Mouse (Mus musculus): ENCODE data around the gene Arid1b. TPM values are rescaled to one million over a fixed set of nuclear protein-coding genes. Genes with fewer than 3 reads are reported as not detected.

Gene Arid1b
- polyA plus RNA-seq, 1 experiment from 2014 or later = 9.6 TPM

DNA sequence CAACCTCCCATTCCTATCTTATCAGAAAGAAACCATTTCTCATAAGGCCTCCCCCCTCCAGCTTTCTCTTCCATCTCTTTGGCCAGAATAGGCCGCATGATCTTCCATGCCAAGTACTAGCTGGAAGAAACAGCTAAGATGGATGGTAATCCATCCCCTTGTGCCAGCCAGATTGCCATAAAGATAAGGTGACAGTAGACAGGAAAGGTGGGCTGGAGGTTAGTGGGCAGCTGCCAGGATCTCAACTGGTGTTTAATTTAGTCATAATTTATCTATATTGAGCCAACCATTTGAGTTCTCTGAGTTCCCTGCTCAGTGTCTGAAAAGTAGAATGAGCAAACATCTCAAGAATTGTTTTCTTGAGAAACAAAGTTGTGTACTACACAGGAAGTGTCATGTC lies 391.6 kb downstream of the Arid1b start:
- no peak for ATAC-seq
- no peak overlapping the region for H3K4me2 ChIP-seq (ENCODE audit: low read length)
- H3K36me3 ChIP-seq (ENCODE audit: control insufficient read depth, insufficient read depth, low read length) = no peaks in the 10 kb centered on the region
- WGBS = 88% methylated on average over 1 of the region's 1 CpGs
- H3K4me3 ChIP-seq (ENCODE audit: low read length) = no peak overlapping the region
- H3K27ac ChIP-seq (ENCODE audit: low read depth, low read length) = no peak overlapping the region
- no peaks in the 10 kb centered on the region for H3K27me3 ChIP-seq (replicated peaks; ENCODE audit: control insufficient read depth, insufficient read depth, low read length)
- no peaks in the 10 kb centered on the region for H3K9me3 ChIP-seq (ENCODE audit: control insufficient read depth, low read length)
- H3K4me1 ChIP-seq (ENCODE audit: control insufficient read depth, insufficient read depth, low read depth, low read length) = peaks cover 6% of the 10 kb centered on the region; the same call in 1 of the 2 replicates
- H3K9ac ChIP-seq (ENCODE audit: low read depth, low read length) = no peak overlapping the region

DNA sequence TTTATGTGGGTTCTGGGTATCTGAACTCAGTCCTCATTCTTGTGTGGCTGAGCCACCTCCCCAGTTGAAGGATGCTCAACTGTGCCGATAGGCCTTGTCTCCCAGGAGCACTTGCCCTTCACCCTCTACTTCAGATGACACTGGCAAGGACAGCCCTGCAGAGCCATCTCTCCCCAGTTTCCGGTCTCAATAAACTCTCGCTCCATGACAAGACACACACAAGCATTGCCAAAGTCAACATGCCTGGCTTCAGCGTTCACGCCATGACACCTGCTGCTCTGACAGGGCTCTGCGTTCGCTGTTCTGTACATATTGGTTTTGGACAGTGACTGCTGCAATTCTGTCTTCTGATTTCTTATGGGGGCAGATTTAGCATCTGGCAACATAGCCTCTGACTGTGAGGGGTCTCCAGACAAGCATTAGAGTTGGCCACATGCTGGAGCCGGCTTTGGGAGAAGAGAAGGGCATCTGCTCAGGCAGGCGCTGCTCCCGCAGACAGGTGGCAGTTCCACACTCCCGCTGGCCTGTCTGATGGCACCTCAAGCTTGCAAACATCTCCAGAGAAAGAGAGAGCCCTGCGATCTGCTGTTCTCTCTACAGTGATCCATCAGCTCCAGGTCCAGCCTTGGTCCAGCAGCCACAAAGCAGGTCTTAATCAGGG lies 392.9 kb downstream of the Arid1b start:
- ATAC-seq = 0 out of 2 replicates have a peak, but pooled peaks have one; percentile 38
- H3K27me3 ChIP-seq (replicated peaks; ENCODE audit: control insufficient read depth, insufficient read depth, low read length) = no peaks in the 10 kb centered on the region
- WGBS = 76% methylated on average over 12 of the region's 12 CpGs

DNA sequence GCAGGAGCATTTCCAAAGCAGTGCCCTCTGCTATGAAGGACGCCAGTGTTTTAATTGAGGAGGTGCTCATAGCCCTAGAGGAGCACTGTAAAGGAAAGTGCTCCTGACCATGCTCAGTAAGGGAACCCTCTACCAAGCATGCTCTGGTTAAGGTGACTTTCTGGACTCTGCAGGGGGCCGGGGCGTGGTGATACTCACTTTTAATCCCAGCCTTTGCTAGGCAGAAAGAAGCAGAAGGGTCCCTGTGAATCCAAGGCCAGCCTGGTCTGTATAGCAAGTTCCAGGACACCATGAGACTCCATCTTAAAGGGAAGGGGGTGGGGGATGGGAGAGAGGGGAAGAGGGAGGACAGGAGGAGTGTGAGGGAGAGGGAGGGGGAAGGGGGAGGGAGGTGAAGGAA lies 394.2 kb downstream of the Arid1b start:
- Histone ChIP-seq H3K9ac (ENCODE audit: low read depth, low read length) (no peak overlapping the region), H3K4me2 (ENCODE audit: low read length) (no peak overlapping the region), H3K27ac (ENCODE audit: low read depth, low read length) (no peak overlapping the region), H3K36me3 (ENCODE audit: control insufficient read depth, insufficient read depth, low read length) (no peaks in the 10 kb centered on the region), H3K9me3 (ENCODE audit: control insufficient read depth, low read length) (no peaks in the 10 kb centered on the region), H3K27me3 (replicated peaks; ENCODE audit: control insufficient read depth, insufficient read depth, low read length) (no peaks in the 10 kb centered on the region), H3K4me3 (ENCODE audit: low read length) (no peak overlapping the region), H3K4me1 (ENCODE audit: control insufficient read depth, insufficient read depth, low read depth, low read length) (peaks cover 6% of the 10 kb centered on the region; the same call in 1 of the 2 replicates)
- no peak for ATAC-seq
- 70% methylated on average over 3 of the region's 3 CpGs for WGBS

More for the DNA sequence above, 392.9 kb downstream of the Arid1b start:
- Histone ChIP-seq H3K4me1 (ENCODE audit: control insufficient read depth, insufficient read depth, low read depth, low read length) (peaks cover 6% of the 10 kb centered on the region; the same call in 1 of the 2 replicates), H3K27ac (ENCODE audit: low read depth, low read length) (no peak overlapping the region), H3K36me3 (ENCODE audit: control insufficient read depth, insufficient read depth, low read length) (no peaks in the 10 kb centered on the region), H3K4me3 (ENCODE audit: low read length) (no peak overlapping the region), H3K9me3 (ENCODE audit: control insufficient read depth, low read length) (no peaks in the 10 kb centered on the region), H3K4me2 (ENCODE audit: low read length) (no peak overlapping the region), H3K9ac (ENCODE audit: low read depth, low read length) (no peak overlapping the region)

DNA sequence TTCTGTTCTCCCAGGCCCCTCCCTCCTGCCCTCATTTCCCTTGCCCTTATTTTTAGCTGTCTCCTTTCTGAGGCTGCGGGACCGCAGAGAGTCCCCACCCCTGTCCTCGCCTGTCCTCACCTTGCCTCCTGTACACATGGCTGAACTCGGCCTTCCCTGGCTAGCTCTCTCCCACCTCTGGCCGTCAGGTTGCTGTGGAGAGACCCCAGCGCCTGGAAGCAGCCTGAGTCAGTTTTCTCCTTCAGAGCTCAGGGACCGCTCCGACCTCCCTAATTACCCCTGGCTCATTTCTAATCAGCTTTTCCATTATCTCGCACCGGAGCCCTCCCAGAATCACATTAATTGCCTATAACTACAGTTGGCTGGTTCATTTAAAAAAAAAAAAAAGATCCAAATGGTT lies 396.6 kb downstream of the Arid1b start:
- Histone ChIP-seq H3K9ac (ENCODE audit: low read depth, low read length) (no peak overlapping the region), H3K27ac (ENCODE audit: low read depth, low read length) (peak overlapping the region; percentile 45; the same call in 1 of the 2 replicates), H3K9me3 (ENCODE audit: control insufficient read depth, low read length) (no peaks in the 10 kb centered on the region), H3K36me3 (ENCODE audit: control insufficient read depth, insufficient read depth, low read length) (no peaks in the 10 kb centered on the region), H3K4me1 (ENCODE audit: control insufficient read depth, insufficient read depth, low read depth, low read length) (peaks cover 6% of the 10 kb centered on the region; the same call in 1 of the 2 replicates), H3K4me2 (ENCODE audit: low read length) (no peak overlapping the region), H3K27me3 (replicated peaks; ENCODE audit: control insufficient read depth, insufficient read depth, low read length) (no peaks in the 10 kb centered on the region), H3K4me3 (ENCODE audit: low read length) (no peak overlapping the region)
- ATAC-seq = peak; percentile 63; the same call in 1 of the 2 replicates
- WGBS = 43% methylated on average over 10 of the region's 10 CpGs

DNA sequence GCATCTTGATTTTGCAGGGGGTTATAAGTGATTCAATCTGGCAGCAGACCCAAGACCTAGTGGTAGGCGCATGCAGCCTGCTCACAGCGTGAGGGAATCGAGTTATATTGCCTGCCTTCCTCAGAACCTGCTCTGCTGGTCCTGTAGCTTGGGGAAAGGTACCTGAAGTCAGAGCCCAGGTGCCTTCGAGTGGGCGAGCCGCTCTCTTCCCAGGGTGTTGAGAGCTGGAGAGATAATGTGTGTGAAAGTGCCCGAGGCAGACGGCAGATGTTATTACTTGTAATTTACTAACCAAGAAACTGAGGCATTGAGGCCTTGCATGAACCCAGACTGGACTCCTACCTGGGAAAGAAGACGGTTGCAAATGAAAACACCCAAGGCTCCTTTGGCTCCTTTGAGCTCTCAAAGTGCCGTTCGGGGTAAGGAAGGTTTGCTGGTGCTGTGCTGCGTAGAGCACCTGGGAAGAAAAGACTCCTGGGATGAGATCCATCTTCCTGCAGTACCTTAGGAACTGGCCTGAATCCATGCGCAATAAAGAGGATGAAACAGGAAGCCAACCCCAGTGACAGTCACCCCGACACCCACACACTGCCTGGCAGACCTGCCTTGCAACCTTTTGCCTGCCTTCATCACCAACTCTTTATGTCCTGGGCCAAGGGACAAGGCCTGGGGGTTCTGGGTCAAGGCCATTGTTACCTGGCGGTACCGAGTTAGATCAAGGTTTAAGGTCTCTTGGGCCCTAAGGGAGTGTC lies 401.5 kb downstream of the Arid1b start:
- no peak overlapping the region for H3K4me3 ChIP-seq (ENCODE audit: low read length)
- peaks cover 3% of the 10 kb centered on the region for H3K4me1 ChIP-seq (ENCODE audit: control insufficient read depth, insufficient read depth, low read depth, low read length)
- H3K4me2 ChIP-seq (ENCODE audit: low read length) = no peak overlapping the region
- H3K27me3 ChIP-seq (replicated peaks; ENCODE audit: control insufficient read depth, insufficient read depth, low read length) = no peaks in the 10 kb centered on the region
- H3K9me3 ChIP-seq (ENCODE audit: control insufficient read depth, low read length) = no peaks in the 10 kb centered on the region
- no peak overlapping the region for H3K9ac ChIP-seq (ENCODE audit: low read depth, low read length)
- no peak overlapping the region for H3K27ac ChIP-seq (ENCODE audit: low read depth, low read length)
- ATAC-seq = no peak
- WGBS = 88% methylated on average over 16 of the region's 16 CpGs
- no peaks in the 10 kb centered on the region for H3K36me3 ChIP-seq (ENCODE audit: control insufficient read depth, insufficient read depth, low read length)

DNA sequence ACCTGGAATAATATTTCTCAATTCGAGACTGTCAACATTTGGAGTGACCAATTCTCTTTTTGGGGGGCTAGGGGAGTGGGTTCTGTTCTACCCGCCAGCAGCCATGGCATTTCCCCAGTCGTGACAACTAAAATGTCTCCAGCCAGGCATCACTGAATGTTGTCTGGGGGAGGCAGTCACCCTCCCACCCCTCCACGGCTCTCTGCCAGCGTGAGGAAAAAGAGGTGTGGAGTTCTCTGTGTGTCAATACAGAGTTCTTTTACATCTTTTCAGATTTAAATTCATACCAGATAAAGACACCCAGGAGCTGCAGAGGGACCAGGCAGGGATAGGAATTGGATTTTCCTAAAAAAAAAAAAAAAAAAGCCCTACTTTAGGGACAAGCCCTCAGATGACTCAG lies 402.1 kb downstream of the Arid1b start:
- Histone ChIP-seq H3K4me2 (ENCODE audit: low read length) (no peak overlapping the region), H3K9me3 (ENCODE audit: control insufficient read depth, low read length) (no peaks in the 10 kb centered on the region), H3K36me3 (ENCODE audit: control insufficient read depth, insufficient read depth, low read length) (no peaks in the 10 kb centered on the region), H3K27me3 (replicated peaks; ENCODE audit: control insufficient read depth, insufficient read depth, low read length) (no peaks in the 10 kb centered on the region), H3K4me1 (ENCODE audit: control insufficient read depth, insufficient read depth, low read depth, low read length) (peaks cover 2% of the 10 kb centered on the region; the same call in 1 of the 2 replicates), H3K9ac (ENCODE audit: low read depth, low read length) (no peak overlapping the region), H3K4me3 (ENCODE audit: low read length) (no peak overlapping the region), H3K27ac (ENCODE audit: low read depth, low read length) (no peak overlapping the region)
- WGBS = 65% methylated on average over 5 of the region's 5 CpGs
- no peak for ATAC-seq

Measured in hindbrain, embryonic 16.5 days (tissue).